Mouse (Mus musculus) thymus, postnatal 4 days (tissue): ENCODE results near the gene Ndufaf2.
A peak's percentile ranks its signal among the peaks of the same experiment; 100 is the strongest.

Experiments used
- DNase-seq: peaks from one replicate; pipeline ENCODE4 v3.0.0; 2021

Gene Ndufaf2

DNA sequence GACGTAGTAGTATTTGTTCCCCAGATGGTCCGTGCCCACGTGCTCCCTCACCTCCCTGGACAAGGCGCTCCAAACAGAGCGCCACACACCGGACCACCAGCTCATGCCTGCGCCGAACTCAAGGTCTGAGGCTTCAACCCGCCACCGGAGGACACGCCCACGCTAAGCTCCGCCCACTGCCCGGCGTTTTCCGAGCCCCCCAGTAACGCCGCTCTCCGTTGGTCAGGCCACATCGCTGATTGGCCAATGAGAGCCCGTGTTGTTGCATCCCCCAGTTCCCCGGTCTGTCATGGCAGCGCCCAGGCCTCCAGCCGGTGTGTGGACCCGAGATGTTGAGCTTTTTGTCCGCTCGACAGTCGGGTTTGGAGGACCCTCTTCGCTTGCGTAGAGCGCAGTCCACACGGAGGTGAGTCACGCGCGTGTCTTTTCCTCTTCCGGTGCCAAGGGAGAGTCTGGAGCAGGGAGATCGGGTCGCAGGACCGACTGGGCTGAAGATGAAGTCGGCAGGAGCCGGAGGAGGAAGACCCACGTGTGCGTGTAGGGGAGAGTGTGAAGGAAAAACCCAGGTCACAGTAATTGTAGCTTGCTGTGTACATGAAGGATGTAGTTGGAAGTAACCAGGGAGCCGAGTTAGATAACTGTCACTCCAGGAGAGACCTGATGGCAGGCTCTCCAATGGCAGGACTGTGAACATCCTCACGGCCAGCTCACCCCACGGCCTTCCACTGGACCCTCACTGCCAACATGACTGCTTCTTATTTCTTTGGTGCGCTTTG, at the start of gene Ndufaf2, which contains the start of gene Ercc8:
Gene Ndufaf2 (minus strand): TSS at position 159 of the 776 bp plus-strand sequence.
Gene Ercc8 (plus strand): TSS at position 267 of the 776 bp plus-strand sequence.
- DNase-seq = peak; percentile 99

DNA sequence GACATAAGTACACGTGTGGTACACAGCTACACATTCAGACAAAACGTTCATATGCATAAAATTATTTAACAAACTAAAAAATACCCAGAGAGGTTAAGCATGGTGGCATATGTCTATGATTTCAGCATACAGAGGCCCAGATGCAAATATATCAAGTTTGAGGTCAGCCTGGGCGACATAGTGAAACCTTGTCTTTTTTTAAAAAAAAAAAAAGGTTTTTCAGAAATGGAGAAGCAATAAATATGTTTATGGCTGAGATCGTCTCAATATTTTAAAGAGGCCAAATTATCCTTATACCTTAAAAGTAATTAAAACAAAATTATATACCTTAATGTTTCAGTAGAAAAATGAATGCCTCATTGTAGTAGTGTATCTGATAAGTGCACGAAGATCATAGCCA, 49.7 kb upstream of the Ndufaf2 start:
- no peak for DNase-seq

DNA sequence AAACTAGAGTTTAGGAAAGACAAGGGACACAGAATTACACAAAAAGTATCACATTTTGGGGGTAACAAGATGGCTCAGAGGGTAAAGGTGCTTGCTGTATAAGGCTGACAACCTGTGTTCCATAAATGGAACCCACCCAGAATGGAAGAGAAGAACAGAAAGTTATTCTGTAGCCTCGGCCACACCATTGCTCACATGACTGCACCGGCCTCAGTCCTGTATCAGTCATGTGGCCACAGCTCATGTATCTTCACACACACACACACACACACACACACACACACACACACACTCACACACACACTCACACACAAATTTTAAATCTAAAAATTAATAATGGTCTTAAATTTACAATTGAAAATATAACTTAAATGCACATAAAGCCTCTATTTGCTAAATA, 49.0 kb upstream of the Ndufaf2 start:
- no peak for DNase-seq

DNA sequence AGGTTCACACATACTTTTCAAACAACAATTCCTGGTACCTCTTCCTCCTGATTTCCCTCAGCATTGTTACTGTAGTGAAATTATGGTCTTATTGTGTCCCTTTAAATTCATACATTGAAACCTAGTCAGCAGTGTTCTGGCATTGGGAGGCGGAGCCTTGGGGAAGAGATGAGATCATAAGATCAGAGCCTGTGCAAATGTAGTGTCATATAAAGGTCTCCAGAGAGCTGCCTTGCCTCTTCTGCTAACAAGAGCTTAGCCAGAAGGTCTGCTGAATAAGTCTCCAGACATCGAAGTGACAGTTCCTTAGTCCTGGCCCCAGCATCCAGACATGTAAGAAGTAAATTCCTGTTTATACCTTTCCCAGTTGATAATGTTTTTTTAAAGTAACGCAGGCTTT, 46.4 kb upstream of the Ndufaf2 start:
- DNase-seq = no peak

DNA sequence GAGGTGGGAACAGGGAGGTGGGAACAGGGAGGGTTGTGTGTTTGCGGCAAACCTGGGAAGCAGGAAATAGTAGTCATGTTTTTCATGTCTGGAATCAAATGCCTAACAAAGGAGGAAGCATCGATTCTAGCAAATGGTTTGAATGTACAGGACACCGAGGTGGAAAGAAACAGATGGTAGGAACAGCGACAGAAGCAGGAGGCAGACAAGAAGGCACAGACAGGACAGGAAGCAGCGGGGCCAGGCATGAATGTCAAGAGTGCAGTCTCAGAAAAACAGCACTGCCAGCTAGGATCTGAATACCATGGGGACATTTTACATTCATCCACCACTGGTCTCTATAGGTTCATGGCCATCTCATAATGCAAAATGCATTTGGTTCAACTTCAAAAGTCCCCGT, 37.1 kb upstream of the Ndufaf2 start:
- no peak for DNase-seq

DNA sequence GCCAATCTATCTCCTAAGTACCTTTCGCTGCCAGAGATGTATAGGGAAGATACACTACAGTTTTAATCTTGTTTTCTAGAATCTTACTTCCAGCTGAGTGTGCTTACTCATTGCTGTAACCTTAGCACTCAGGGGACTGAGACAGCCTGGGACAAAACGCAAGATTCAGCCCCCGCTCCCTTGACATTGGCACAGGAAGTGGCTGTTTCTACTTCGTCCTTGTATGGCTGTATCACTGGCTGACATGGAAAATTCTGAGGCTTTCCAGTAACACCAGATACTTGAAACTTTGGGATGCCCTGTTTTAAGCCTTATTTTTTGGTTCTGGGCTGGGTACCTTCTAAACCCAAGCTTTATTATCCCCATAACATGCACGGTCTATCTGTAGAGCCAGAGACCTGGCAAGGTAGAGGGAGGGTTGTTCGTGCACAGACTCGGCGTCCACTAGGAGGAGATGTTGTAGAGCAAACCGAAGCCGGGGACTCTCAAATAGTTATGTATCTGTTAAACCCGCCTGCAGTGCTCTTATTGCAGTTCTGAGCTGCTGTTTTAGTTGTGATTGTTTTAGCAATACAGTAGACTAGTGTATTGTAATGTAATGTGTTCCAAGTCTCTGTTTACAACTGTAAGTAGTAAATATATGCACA, 32.8 kb upstream of the Ndufaf2 start:
- peak; percentile 66 for DNase-seq

DNA sequence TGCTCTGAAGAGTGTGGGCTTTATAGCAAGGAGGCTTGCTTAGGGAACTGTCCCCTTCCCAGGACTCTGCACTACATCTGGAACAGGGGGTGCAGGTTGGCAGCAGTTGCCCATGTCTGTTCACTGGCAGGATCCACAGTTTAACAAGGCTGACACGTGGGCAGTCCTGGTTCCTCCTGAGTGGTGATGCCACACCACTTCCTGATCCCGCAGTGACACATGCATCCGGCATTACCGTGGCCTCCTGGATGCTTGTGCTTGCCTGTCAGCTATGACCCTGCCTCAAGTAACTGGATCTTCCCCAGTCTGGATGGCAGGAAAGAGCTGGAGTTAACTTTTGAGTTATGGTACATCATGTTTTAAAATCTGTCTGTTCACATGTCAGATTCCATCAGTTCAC, 29.6 kb upstream of the Ndufaf2 start:
- no peak for DNase-seq

DNA sequence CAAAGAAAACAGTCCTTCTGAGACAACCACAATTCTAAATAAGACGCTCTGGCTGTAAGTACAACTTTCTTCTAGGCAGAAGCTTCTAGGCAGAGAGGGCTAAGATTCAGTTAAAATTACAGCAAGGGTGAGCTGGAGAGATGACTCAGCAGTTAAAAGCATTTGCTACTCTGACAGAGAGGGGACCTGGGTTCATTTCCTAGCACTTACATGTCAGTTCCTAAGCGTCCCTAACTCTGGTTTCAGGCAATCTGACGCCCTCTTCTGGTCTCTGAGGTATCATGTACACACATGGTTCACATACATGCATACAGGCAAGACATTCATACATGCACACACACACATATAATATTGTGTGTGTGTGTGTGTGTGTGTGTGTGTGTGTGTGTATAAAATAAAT, 27.1 kb upstream of the Ndufaf2 start:
- DNase-seq = no peak

DNA sequence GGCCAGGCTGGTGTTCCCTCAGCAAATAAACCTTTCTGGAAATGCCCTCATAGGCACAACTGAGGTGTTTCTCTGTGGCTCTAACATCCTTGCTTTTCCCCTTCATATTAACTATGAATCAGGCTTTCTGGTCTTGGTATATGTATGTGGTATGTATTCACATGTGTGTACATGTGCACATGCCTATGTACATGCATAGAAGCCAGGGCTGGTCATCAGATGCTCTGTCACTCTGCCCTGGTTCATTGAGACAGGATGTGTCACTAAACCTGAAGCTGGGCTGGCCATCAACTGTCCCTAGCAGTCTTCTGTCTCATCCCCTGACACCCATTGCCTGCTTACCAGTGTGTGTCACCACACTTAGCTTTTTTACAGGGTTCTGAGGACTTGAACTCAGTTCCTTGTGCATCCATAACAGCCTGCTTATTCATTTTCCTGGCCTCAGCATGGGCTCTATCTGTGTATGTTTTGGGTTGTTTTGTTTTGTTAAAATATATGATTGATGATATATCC, 26.4 kb upstream of the Ndufaf2 start:
- DNase-seq = no peak

DNA sequence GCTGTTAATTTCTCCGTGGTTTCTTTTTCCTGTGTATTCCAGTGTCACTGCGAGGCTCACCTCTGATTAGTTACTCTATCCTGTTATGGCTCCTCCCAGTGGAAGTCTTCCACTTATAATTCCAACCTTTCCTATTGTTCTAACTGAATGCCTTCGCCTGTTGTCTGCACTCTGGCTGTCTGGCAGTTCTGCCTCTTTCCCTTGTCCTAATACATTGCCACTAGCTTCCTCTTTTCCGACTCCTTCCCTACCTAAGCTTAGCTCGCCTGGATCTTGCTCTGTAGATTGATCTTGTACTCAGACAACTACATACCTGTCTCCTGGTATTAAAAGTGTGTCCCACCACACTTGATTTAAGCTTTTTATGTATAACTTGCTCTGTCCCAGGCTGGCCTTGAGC, 22.4 kb upstream of the Ndufaf2 start:
- no peak for DNase-seq

DNA sequence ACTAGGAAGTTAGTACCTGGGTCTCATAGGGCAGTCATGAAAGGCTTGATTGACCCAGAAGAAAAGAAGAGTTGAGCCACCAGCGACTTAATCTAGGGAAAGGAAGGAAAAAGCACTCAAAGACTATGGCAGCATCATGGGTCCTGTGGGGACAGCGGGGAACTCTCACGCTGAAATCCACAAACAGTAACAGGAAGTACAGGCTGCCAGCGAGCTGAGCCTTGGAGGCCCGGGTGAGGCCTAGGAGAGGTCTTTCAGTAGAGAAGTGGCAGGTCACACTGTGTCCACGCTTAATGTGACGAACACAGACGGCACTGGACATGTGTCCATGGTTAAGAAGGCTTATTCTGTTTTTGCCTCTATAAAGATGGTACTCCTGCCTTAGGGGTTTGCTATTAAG, 21.2 kb upstream of the Ndufaf2 start:
- DNase-seq = no peak

DNA sequence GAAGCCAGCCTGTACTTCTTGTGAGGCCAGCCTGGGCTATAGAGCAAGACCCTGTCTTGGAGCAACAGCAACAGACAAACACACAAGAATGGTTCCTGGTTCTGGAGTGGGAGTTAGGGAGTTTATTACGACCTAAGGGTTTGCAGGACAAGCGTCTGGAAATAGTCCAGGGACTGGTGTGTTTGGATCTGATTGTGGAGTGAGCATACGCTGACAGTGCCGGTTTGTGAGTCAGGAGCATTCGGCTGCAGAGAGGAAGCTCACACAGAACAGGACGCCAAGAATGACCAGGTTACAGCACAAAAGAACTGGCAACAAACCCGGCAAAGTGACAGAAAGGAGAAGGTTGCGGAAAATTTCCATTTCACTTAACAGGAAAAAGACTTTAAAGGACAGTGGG, 12.1 kb upstream of the Ndufaf2 start:
- DNase-seq = no peak

DNA sequence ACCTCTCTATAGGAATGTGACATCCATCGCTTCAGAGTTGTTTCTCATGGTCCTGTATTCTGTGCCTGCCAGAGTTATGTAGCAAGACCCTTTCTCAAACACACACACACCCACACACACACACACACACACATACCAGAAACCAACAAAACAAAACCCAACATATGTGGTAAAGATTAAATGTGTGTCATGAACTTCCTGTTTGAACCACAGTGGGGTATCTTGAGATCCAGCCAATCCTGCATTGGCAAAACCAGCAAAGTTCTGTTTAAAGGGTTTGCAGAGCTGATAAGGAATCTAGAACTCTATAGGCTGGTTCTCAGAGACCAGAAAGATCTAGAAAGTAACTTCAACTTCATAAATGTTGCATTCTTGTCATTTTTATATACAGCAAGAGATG, 11.6 kb upstream of the Ndufaf2 start:
- peak; percentile 11 for DNase-seq

DNA sequence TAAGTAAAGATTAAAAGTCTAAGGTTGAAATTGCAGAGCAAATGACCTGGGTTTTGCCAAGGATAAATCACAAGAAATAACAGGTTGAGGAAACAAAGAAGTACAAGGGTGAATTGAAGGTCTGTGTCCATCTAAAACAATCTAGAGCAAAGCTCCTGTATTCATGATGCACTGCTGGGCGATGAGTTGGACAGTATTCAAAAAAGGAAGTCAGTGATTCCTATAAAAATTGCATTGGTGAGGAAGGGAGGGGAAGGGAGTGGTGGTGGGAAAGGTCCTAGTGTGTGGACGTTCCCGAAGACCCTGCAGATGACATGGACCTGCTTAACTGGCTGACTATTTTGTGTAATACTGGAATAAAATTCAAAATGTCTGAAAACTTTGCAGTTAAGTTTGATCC, 6.2 kb upstream of the Ndufaf2 start:
- DNase-seq = no peak

DNA sequence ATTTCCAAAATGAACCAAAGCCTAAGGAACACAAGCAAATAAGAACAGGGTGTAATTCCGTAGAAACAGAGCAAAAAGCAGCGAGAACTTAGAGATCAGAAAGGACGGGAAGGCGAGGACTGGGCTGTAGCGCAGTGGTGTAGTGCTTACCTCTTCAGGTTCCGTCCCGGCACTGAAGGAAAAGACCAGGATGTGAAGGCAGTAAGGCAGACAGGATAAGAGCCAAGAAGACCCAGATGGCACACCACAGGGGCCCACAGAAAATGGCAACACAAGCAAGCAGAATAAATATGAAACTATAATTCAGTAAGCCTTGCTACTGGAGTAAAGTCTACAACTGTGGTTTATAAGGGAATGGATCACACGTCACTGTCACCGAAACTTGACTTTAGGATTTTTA, 5.5 kb upstream of the Ndufaf2 start:
- DNase-seq = no peak

DNA sequence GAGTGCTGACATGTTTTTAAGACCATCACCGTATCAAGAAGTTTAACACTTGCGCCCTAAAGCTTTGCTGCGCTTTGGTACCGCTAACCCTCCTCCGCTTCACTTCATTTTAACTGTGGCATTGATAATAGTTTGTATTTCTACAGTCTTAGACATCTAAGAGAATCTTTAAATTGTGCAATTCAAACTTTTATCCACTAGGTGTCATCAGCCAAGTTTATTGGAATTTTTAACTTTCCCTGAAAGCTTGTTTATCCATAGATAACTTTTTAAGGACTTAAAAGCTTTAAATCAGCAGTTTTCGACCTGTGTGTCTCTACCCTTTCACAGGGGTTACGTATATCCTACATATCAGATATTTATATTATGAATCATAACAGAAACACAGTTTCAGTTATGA, 1.5 kb upstream of the Ndufaf2 start:
- no peak for DNase-seq

DNA sequence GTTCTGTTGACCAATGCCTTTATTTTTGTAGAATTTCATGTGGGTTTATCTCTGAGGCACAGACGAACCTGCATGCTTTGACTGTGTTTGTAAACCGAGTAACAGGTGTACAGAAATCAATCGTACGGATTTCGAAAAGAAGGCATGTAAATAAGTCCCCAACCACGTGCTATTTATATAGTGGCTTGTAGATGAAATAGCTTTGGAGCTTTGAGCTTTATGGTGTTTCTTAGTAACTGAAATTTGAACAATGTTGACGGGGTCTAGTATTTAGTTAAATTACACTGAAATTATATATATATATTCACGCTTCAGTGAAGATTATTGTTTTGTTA, 785 bp upstream of the Ndufaf2 start:
- DNase-seq = no peak

DNA sequence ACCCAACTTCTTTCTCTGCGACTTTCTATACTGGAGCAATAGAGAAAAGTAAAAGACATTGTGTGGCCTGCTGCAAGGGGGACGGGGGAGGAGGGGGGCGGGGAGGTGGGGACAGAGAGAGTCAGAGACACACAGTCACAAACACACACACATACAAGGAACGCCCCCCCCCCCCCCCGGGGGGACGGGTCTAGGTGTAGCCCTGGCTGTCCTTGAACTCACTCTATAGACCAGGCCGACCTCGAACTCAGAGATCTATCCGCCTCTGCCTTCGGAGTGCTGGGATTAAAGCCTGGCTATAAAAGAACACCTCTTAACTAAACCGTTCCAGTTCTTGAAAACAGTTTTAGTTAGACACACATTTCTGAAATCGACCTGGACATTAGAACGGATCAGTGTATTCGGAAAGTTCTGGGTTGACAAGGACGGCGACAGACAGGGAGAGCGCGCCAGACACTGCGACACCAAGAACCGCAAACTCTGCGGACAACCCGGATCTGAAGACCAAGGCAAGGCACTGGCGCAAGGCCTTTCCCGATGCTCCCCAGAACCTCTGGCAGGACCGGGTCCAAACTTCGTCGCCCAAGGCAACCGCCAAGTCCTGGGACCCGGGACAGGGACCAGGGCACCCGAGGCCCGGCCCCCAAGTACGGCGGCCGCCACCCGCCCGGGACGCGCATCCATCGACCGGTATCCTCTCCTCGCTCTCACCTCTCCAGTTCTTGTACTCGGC, 525 bp downstream of the Ndufaf2 start:
- DNase-seq = no peak

DNA sequence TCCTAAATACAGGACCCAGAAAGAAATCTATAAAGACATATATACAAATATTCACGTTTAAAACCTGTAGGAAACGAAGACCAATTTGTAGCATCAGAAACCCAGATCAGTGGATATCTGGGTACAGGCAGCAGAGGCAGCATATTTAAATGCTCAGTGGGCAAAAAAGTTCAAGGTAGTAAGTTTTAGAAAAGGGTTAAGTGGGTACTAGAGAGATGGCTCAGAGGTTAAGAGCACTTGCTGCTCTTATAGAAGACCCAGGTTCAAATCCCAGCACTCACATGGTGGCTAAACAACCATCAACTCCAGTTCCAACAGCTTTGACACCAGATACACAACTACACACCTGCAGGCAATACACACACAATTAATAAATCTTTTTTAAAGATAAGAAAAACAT, 1.3 kb downstream of the Ndufaf2 start:
- no peak for DNase-seq

DNA sequence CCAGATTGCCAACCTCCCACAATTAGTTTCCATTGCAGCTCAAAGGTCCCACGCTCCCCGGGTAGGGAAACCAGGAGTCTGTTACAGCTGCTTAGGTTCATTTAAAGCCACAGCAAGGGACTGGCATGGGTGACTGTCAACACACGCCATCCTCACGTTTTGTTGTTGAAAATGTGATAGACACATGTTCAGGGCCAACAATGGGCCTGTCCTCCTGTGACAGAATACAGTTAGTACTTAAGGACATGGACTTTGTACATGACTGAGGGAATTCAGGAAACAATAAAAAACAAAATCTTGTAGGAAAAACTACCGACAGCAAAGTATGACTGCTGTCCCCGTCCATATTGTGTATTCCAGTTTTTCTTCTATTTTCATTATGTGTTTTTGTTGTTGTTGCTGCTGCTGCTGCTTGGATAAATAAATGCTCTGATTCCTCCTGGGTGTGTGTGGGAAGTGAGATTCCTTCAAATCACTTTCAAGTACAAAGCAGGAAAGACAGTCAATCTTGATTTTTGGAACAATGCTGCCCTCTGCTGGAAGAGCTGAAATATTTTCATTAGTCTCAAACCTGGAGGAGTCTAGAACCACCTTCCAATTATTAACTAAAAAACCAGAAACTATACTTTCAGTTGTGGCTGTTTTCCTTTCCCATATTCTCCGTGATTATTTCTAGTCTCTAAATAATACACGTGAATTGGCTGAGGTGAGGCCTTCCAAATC, 5.6 kb downstream of the Ndufaf2 start:
- DNase-seq = peak; percentile 73

DNA sequence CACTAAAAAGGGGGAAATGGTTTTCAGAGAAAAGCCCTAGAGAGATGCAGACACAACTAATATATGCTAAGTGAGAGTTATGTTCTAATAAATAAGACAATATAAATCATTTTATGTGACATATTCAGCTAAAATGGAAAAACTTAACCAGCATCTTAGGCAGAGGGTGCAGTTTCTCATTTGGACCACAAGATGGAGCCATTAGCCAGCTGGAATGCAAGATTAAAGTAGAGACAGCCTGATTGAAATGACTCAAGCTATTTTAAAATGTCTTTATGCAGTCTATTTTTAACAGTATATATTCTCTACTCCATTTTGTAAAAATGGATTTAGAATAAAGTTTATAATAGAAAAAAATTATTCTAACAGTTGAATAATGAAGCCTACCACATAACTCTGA, 6.6 kb downstream of the Ndufaf2 start:
- peak; percentile 29 for DNase-seq

DNA sequence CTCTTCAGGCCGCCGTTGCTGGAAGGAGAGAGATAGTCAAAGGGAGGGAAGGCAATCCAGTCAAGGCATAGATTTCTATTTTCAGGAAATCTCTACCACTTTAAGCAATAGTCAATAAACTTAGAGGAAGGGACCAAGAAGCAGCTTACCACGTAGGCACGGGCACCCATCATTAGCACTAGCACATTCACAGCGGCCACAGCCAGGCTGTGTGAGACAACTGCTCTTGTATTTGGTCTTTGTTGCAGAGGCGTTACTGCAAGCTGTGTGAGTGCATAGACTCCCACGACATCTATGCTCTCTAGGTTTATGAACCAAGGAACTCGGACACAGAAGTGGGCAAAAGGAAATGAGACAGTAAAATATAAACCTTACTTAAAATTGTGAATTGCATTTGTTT, 14.3 kb downstream of the Ndufaf2 start:
- no peak for DNase-seq

DNA sequence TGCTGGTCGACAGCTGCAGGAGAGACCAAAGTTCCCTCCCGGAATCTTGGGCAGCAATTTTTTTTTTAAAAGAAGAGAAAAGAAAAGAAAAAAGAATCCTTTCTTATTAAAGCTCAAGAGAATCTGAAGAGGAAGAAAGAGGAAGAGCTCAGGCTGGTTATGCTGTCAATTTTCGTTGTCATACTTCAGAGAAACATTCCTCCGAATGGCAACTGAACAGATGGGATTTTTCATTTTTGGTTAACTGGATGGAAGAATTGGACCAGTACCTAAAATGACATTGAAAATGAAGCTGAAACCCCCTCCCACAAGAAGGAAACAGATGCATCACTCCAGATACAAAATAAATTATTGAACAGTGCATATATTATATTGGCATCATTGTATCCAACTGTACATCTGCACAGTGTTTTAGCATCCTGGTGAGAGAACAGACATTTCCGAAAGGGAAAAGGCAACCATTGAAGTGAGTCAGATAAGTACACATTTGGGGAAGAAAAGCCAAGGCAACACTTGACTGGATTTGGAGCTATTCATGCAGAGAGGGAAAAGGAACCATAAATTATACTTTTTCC, 19.9 kb downstream of the Ndufaf2 start:
- no peak for DNase-seq
